Mouse (Mus musculus) Patski (cell line): ENCODE measurements around the gene Map2k3. TPM values are rescaled to one million over a fixed set of nuclear protein-coding genes. Genes with fewer than 3 reads are reported as not detected.
A peak's percentile ranks its signal among the peaks of the same experiment; 100 is the strongest.

ENCODE experiments used
- ATAC-seq: fragments of 100-300 bp; one replicate; pipeline ENCODE4 v1.8.0; 2021
- CTCF ChIA-PET: fragments of 350-600 bp; sonication (Branson Sonifier 250); formaldehyde crosslinking; loops from one replicate; lab custom pipeline; 2022; ENCODE audit warnings: inconsistent platforms; lab: Charles Lee
- POLR2A ChIA-PET: fragments of 350-600 bp; sonication (Branson Sonifier 250); formaldehyde crosslinking; loops from one replicate; lab custom pipeline; 2022; ENCODE audit warnings: antibody characterized with exemption, inconsistent platforms; lab: Charles Lee
- DNase-seq: peaks from one replicate; pipeline ENCODE4 v3.0.0-alpha.2; 2011; ENCODE audit warnings: low read depth, low spot score
- H3K27me3 ChIP-seq: fragments of 371-371 bp; one replicate; pipeline ENCODE4 v1.5.1; 2021
- CTCF ChIP-seq: fragments of 100-300 bp; IDR thresholded peaks from one replicate; pipeline ENCODE4 v1.5.1; 2021
- in situ Hi-C: fragments of 300-500 bp; cut with MboI; formaldehyde crosslinking; loops from 3 replicates; pipeline ENCODE4 v1.11.1; 2018; ENCODE audit warnings: low pct_unique_long_range_greater_than_20kb, mixed read lengths
- polyA plus RNA-seq: library from polyadenylated mRNA; unstranded; gene quantifications from one replicate; pipeline ENCODE4 v1.2.3, GENCODE M21; 2021

Gene Map2k3
- polyA plus RNA-seq, 1 experiment from 2014 or later, result 54.6 TPM

DNA sequence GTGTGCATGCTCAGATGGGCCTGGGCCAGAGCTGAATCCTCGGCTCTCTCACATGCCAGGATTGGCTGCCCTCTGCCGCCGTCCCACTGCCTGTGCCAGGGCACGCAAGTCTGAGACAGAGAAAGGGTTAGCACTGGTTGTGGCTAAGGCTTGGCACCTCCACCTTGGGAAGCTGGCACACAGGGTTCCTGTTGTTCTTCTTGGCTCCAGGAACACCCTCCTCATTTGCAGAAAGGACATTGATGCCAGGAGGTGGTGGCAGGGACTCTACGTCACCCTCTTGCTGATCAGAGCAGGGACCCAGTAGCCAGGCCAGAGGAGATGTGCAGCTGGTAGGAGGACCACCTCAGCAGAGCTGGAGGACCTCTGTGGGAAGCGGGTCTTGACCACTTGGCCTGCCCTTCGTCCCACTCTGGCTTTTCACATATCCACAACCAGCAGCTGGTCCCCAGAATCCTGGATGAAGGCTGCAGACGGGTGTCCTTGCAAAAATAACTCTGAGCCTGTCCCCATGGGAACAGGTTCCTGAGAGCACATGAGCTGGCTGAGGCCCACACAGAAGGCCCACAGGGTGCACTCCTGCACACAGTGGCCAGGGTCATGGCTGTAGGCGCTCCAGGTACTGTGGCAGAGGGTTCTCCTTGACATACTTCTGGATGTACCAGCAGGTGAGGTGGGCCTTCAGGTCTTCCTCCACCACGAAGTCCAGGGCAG, 26.3 kb upstream of the Map2k3 start:
- ChIA-PET CTCF (no interaction called here), POLR2A (no interaction called here)
- in situ Hi-C loops, result no loop called here
- DNase-seq (no peak), ATAC-seq (no peak)
- no peaks in the 10 kb centered on the region for H3K27me3 ChIP-seq
- no peak for TF ChIP-seq CTCF

GRCm38 (mm10) chr11:60906449-60906848, 25.4 kb upstream of the Map2k3 start:
- no peak for ATAC-seq
- DNase-seq, result no peak
- in situ Hi-C loops, result no loop called here
- no peaks in the 10 kb centered on the region for H3K27me3 ChIP-seq
- ChIA-PET POLR2A (interaction anchor here (0.9 kb wide), 1 partner anchor 24 kb away, joined by 3 read pairs; no protein-coding TSS in a partner anchor), CTCF (interaction anchor here (0.9 to 1.1 kb wide), 2 partner anchors 11 to 185 kb away, joined by 3 read pairs; no protein-coding TSS in a partner anchor)
- TF ChIP-seq CTCF, result no peak

- in situ Hi-C loops, result no loop called here
- ChIA-PET CTCF (no interaction called here), POLR2A (no interaction called here)
- no peak for TF ChIP-seq CTCF
- no peaks in the 10 kb centered on the region for H3K27me3 ChIP-seq
- ATAC-seq, result no peak
- DNase-seq, result no peak
Observed at GRCm38 (mm10) chr11:60908073-60908472, 23.8 kb upstream of the Map2k3 start.

DNA sequence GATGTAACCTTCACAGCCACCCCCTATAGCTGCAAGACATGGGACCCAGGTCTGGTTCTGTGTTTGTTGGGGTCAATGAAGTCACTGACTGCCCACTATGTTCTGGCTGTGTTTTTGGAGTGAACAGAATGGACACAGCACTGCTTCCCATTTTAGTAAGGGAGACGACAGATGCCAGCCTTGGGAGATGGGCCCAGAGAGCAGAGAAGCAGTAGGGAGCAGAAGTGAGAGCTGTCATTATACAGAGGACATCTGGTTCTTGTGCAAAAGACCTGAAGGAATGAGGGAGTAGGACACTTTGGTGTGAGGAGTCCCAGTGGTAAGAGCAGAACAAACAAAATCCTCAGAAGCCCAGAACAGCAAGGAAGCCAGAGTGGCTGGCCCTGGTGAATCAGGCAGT, 22.2 kb upstream of the Map2k3 start:
- ATAC-seq, result no peak
- ChIA-PET CTCF (no interaction called here), POLR2A (interaction anchor here (1.2 kb wide), 1 partner anchor 31 kb away, joined by 4 read pairs; the partner anchor contains the start of gene Tmem11)
- DNase-seq, result no peak
- no peaks in the 10 kb centered on the region for H3K27me3 ChIP-seq
- TF ChIP-seq CTCF, result no peak
- in situ Hi-C loops, result no loop called here

GRCm38 (mm10) chr11:60912525-60912973, 19.3 kb upstream of the Map2k3 start:
- in situ Hi-C loops, result no loop called here
- H3K27me3 ChIP-seq, result no peaks in the 10 kb centered on the region
- ATAC-seq (peak; percentile 3), DNase-seq (no peak)
- ChIA-PET CTCF (interaction anchor here (1.1 kb wide), 1 partner anchor 82 kb away, joined by 3 read pairs; the partner anchor contains the start of gene Dhrs7b), POLR2A (no interaction called here)
- no peak for TF ChIP-seq CTCF

DNA sequence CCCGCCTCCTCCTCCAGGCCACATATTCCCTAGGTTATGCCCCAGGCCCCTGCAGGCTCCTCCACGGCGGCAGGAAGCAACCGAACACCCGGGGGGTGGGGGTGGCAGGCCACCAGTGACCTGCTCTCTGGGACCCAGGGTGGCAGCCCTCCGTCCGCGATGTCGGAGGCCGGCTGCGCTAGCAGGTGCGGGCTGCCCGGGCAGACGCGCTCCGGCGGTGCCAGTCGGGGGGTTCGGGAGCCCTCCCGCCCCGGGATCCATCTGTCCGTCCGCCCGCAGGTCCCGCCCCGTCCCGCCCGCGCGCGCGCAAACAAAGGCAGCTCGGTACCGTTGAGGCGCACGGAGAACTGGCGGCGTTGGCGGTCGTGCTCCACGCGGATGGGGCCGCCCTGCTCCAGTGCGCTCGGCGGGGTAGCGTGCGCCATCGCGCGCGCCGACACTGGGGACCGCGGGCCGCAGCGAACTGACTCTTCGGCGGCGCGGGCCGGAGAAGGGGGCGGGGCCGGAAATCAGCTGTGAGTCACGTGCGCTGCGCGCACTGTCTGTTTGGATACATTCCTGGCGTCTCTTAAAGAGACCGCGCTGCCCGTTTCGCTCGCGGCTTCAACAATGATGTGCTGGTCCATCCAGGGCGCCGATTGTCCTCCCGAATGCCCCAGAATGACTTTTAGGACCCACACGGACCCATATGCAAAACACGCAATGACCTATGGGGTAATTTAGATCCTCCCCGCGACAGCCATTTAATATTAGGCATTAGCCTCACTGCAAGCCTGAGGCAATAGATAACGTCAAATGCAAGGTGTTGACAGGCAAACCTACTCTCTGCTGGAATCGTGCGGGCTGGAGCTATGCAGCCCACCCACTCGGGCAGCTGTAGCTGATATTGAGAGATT, 18.3 kb upstream of the Map2k3 start:
- ATAC-seq, result peak; percentile 72
- DNase-seq, result peak; percentile 49
- in situ Hi-C loops, result no loop called here
- no peak for TF ChIP-seq CTCF
- ChIA-PET CTCF (interaction anchor here (1.1 to 3.2 kb wide), 2 partner anchors 14 to 83 kb away, joined by 3 to 9 read pairs; partner anchors contain the start of gene Dhrs7b), POLR2A (interaction anchor here (0.7 to 1.9 kb wide), 2 partner anchors 19 to 23 kb away, joined by 3 to 4 read pairs; partner anchors contain the start of gene Map2k3)
- H3K27me3 ChIP-seq, result no peaks in the 10 kb centered on the region

DNA sequence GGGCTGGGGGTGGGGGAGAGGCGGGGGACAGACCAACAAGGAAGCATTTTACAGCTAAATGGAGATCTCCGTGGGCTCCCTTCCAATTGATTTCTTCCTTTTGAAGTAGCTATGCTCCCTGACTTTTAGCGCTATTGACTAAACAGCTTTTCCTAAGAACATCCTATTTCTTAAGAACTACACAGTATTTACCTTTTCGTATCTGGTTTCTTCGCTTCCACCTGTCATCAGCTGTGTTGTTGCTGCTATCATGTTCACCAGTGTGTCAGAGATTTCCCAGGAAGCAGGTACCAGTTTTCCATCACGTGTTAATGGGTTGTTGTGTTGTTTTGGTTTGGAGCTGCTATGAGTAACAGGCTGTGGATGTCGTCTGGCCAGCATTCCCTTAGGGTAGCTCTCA, 17.3 kb upstream of the Map2k3 start, which contains the start of gene Natd1:
Gene Natd1, minus strand, starts transcription at position 260 of the 400 bp plus-strand sequence.
- TF ChIP-seq CTCF, result no peak
- ATAC-seq (no peak), DNase-seq (no peak)
- CTCF ChIA-PET, result interaction anchor here (3.2 kb wide), 1 partner anchor 13 kb away, joined by 9 read pairs; no protein-coding TSS in a partner anchor
- POLR2A ChIA-PET, result interaction anchor here (1.9 kb wide), 1 partner anchor 18 kb away, joined by 4 read pairs; the partner anchor contains the start of gene Map2k3
- H3K27me3 ChIP-seq, result no peaks in the 10 kb centered on the region
- in situ Hi-C loops, result no loop called here

- DNase-seq (peak; percentile 44), ATAC-seq (peak; percentile 36)
- ChIA-PET POLR2A (interaction anchor here (0.7 kb wide), 1 partner anchor 117 kb away, joined by 3 read pairs; no protein-coding TSS in a partner anchor), CTCF (interaction anchor here (3.2 kb wide), 1 partner anchor 12 kb away, joined by 9 read pairs; no protein-coding TSS in a partner anchor)
- no peak for TF ChIP-seq CTCF
- in situ Hi-C loops, result no loop called here
- no peaks in the 10 kb centered on the region for H3K27me3 ChIP-seq
Observed at GRCm38 (mm10) chr11:60915201-60915600, 16.6 kb upstream of the Map2k3 start.

DNA sequence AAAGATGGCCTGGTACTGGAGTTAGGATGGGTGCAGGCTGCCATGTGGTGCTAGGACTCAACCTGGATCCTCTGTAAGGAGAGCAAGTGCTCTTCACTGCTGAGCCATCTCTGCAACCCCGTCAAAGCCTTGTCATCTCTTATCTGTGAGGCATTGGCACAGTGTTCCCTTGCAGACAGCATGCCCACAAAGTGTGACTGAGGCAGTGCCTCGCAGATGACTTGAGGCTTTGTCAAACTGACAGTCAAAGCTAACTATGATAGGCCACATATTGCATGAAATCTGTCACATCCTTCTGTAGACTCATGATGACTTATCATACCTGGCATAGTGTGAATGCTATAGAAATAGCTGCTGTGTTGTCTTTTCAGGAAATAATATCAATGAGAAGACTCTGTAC, 11.8 kb upstream of the Map2k3 start:
- CTCF ChIA-PET, result no interaction called here
- ATAC-seq (no peak), DNase-seq (no peak)
- in situ Hi-C loops, result loop anchor here (10.0 kb wide), 1 partner anchor 175 kb away; no protein-coding TSS in a partner anchor
- H3K27me3 ChIP-seq, result no peaks in the 10 kb centered on the region
- POLR2A ChIA-PET, result interaction anchor here (0.7 kb wide), 1 partner anchor 444 kb away, joined by 4 read pairs; no protein-coding TSS in a partner anchor
- TF ChIP-seq CTCF, result no peak

DNA sequence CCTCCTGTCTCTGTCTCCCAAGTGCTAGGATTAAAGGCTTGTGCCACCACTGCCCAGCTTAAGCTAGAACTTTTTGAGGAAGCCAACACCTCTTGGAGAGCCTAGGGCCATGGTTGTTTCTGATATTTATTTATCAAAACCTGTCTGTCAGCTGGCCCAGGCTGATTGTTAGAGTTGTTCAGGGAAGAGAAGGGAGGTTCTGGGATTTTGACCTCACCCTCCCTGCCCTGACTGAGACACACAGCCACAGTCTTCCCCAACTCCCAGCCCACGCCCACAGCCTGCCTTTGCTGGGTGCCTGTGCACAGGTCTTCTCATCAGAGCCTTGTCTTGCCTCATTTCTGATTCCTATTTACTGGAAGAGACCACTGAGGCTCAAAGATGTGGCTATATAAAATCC, 9.6 kb upstream of the Map2k3 start:
- in situ Hi-C loops, result loop anchor here (10.0 kb wide), 1 partner anchor 173 kb away; no protein-coding TSS in a partner anchor
- POLR2A ChIA-PET, result interaction anchor here (0.6 kb wide), 1 partner anchor 45 kb away, joined by 3 read pairs; no protein-coding TSS in a partner anchor
- ATAC-seq, result no peak
- CTCF ChIA-PET, result no interaction called here
- DNase-seq, result no peak
- no peak for TF ChIP-seq CTCF
- no peaks in the 10 kb centered on the region for H3K27me3 ChIP-seq
